Mouse (Mus musculus): ENCODE data around the gene Rnf185.
A peak's percentile ranks its signal among the peaks of the same experiment; 100 is the strongest.

The Rnf185 gene

DNA sequence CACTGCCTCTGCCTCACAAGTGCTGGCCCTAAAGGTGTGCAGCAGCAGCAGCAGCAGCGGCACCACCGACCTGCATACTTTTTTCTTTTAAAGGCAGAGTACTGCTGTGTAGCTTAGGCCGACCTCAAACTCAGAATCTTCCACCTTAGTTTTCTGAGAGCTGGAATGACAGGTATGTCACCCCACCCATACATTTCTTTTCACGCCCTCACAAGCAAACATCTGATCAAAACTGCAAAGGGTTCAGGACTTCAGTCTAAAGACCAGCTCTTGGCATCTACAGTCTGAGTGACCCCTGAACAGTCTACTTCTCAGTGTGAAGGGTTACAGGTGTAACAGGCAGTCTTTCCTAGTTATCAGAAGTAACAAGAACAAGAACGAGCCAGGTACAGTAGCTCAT is 61.4 kb downstream of the Rnf185 start:
- DNase-seq = no peak

DNA sequence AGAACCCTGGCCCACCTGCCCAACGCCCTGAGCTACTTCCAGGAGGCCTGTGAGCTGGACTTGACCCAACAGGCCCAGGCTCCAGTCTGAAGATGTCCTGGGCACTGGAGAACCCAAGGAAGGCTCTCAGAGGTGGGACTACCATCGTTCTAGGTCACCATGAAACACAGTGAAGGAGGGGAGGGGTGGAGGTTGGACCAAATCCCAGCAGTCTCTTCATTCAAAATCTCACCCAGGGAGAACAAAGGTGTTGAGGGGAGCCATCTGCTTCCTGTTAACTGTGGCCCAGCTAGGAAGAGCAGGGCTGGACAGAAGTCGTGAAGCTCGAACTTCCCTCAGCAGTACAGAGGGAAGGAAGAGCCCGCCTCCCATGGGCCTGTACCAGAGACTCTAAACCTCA is 62.2 kb downstream of the Rnf185 start:
- peak; percentile 49 to 50 for DNase-seq

DNA sequence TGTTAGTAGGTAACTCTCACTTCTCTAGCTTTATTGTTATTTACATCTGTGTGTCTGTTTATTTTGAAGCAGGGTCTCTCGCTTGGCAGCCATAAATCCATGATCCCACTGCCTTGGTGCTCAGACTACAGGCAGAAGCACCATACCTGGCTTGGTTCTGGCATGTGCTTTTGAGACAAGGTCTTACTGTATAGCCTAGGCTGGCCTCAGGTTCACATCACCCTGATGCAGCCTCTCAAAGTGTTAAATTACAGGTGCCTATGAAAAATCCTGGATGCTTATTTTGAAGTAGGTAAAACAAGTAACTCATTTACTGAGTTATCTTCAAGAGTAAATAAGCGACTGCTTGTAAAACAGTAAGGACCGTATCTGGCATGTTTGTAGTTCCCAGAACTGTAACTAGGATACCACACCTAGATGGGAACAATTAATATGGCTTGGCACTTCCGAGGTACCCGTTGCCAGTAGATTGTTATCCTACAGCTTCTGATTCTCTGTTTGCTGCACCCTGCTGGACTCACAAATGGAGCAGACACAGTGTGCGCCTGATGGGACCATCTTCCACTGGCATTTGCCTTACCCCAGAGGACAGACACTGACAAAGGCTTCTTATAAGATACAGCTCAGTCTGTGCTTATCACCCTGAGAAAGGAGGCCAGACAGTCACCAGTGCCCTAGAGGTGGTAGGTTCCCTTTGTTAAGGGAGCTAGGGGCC is 64.5 kb downstream of the Rnf185 start:
- no peak for DNase-seq

DNA sequence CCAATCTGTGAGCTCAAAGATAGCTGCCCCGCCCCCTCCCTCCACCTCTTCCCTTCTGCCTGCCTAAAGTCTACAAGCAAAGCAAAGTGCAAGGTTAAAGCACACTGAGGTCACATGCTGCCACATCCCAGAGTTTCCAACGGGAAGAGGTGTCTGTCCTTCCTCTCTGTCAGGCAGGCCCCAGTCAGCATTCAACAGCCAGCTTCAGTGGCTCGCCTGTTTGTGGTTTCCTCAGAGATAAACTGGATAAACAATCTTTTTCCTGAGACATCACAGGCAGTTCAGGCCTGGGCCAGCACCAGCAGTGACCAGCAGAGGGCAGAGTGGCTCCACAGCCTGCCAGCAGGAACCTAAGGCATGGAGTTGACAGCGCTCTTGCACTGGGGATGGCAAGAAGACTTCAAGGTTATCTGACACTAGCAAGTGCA is 65.2 kb downstream of the Rnf185 start:
- peak; percentile 91 to 93 for DNase-seq

DNA sequence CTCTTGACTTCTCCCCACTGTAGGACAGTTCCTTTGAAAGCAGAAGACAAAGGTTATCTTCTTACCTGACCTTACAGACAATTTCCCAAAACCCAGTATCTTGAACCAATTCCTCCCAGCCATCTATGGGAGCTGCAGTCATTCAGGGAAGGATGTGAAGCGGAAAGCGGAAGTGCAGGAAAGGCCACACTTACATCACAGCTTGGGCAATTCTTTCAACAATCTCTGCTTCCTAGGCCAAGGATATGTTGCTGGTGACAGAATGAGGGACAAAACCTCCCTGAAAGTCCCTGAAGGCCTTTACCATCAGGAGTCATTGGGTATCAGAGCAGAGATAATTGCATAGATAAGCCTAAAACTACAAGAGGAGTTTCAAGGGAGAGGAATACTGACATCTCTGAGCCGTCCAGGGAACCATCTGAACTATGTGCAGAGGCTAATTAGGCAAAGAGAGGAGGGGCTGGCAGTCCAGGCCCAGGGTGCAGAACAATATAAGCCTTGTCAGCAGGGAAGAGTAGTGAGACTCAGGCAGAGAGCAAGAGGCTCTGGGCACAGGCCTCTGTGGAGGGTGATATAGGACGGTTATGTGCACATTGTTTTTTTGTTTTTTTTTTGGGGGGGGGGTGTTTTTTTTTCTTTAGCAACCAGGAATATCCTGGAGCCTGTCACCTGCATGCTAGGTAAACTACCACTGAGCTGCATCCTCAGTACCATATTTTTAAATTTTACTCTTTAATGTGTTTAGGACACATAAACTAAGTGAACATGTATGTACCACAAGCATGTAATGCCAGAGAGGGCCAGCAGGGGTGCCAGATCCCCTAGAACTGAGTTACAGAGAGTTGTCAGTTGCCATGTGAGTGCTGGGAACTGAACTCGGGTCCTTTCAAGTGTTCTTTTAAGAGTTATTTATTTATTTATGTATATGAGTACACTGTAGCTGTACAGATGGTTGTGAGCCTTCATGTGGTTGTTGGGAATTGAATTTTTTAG is 69.3 kb downstream of the Rnf185 start:
- DNase-seq = no peak

DNA sequence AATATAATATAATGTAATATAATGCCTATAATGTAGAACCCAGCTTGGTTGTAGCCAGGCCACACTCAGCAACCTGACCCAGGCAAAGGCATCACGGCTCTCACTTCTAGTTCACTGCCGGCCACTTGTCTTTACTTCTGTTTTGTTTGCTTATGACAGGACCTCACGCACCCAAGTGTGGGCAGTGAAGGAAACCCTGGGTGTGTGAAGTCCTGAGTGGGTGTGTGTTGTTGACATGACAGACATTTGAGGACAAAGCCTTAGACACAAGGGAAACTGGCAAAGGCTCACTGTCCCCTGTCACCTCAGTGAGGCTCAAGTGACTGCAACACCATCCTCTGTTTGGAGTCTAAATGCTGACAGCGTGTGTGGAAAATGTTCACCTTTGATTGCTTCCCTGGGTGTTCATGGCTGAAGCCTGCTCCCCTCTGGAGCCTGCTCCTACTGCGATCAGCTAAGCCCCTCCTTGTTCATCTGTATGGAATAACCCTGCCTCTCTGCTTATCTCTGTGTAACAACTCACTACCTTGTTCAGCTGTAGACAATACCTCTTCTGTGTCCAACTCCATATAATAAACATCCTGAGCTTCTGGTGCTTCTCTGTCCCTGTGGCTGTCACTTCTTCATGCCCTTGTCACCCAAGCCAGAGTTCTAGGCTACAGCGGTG is 70.9 kb downstream of the Rnf185 start:
- no peak for DNase-seq

DNA sequence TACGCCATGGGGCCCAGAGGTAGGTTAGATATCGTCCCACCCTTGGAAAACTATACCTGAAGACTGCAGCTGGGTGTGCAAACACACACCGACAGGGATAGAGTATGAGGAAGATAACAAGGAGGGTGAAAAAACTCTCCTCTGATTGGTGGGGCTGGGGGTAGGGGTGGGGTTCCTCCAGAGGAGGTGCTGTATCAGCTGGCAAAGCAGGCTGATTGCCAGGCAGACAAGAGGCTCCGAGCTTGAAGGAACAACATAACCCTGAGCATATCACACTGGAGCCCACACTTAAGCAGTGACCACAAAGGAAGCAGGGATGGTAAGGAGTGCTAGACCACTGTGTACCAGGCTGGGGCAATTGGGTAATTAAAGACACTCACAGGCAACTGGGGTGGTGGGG is 72.7 kb downstream of the Rnf185 start:
- no peak for DNase-seq

DNA sequence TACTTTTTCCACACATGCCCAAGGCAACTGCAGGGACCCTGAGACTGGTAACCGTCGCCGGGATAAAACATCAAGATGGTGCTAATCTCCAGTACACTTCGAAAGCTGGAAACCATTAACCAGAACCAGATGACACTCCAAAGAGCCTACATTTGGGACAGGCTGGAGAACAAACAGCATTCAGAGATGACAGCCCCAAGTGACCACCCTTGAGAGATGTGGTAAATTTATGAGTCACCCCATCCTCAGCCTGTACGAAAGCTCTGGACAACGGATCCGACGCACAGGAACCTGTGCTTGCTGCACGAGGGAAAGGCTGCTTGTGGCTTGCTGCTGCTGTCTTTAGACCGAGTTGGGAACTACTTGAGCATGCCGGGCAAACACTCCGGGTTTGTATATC is 77.4 kb downstream of the Rnf185 start:
- DNase-seq = no peak

DNA sequence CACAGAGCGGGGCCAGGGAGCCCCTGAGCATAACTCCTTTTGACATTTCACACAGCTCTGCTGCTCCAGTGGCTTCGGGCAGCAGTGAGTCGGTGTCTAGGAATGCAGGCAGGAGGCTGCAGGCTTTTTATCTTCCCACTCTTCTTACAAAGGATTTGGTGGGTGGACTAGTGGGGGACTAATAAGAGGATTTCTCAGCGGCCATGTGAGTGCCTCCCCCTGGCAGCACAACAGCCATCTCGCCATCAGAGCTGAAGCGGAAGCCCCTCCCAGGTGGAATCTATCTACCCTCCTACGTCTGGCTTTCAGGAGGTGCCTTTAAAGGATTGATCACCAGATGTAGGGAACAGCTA is 77.9 kb downstream of the Rnf185 start:
- DNase-seq = no peak

DNA sequence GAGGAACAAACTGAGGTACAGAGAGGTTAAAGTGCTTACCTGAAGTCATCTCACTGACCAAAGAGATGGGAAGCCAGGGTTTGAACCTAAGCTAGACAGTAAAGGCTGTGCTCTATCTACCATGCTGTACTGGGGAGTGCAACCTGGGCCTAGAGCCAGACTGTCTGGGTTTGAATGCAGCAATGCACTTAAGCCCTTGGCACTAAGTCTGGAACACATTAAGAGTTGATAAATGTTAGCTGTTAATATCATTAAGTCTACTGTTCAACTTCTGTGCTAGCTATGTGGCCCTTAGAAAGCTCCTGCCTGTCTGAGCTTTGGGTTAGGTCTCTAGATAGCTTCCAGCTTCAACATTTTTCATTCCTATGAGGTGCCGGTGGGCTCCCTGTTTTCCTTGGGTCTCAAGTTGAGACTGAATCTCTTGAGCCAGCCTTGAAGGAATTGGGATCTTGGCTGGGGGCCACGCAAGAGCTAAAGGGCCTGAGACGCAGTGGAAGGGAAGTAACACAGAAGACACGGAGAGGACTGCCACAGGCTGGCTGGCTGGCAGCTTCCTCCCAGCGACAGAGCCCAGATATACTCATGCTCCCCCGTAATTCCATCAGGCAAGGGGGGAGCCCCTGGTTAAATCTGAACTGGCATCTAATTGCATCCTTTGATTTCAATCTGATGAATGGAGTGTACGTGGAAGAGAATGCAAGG is 78.4 kb downstream of the Rnf185 start:
- DNase-seq = no peak

DNA sequence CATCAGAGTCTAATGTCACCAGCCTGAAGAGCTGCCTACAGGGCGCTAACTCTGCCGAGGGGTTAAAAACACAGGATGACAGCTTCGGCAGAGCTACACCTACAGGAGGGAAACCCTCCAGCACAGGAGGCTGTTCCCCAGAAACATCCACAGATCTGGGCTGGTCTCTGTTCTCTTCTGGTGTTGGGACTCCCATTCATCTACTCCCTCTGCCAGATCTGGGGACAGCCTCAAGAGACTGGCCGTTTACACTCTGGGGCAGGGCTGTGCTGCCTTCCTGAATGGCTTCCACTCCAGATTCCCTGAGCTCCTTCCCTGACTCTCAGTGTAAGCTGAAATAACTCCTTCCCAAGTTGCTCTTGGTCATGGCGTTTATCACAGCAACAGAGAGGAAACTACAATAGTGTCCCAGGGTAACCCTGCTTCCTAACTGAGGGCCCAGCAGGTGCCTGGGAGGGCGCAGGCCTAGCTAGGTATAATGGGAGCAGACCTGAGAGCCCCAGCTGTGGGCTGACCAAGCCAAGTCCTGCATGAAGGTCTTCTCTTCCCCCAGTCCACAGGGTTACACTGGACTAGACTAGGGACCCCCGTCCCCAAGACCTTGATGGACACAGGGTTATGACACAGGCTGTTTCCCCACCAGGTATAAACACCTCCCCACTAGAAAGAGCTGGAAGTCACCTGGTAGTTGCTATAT is 80.4 kb downstream of the Rnf185 start:
- DNase-seq = no peak

DNA sequence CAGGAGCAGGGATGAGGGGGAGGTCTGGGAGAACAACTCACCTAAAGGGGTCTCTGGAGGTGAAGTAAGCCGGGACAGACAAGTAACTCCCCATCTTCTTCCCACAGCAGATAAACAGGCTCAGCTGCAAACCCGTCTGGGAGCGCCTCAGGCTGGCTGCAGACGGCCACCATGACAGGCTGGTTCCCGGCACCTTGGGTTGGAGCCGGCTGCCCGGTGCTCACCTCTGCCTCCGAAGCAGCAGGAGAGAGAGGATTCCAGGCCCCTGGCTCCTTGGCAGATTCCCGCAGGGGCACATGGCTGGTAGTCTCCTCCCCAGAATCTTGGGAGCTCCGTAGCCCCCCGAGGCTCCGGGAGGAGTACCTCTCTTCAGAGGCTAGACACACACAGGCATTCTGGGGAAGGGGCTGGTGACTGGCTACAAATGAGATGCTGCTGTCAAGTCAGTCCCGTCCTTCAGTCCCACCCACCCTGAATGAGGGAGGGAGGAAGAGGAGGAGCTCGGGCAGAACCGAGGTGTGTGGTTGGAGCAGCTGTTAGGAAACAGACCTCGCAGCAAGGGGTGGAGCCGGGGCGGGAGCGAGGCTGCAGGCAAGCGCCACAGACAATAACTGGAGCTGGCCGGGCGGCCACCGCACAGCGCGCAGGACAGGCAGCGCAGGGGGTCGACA is 81.1 kb downstream of the Rnf185 start:
- DNase-seq = peak; percentile 81 to 85

DNA sequence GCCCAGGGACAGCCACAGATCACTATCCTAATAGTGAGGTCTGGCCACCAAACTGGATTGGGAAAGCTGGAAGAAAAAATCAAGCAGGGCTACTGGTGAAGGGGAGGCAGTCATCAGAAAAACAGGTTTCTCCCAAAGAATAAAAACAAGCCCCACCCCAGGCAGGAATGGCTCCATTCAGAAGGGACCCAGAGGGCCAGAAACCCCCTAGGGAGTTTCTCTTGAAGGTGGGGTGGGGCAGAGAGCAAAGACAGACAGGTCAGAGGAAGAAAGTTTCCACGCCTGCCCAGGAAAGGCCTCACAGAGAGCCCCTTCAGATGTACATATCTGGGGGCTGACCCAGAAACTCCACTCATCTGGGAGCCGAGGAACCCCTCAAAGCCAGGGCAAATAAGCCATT is 82.0 kb downstream of the Rnf185 start:
- DNase-seq = no peak

DNA sequence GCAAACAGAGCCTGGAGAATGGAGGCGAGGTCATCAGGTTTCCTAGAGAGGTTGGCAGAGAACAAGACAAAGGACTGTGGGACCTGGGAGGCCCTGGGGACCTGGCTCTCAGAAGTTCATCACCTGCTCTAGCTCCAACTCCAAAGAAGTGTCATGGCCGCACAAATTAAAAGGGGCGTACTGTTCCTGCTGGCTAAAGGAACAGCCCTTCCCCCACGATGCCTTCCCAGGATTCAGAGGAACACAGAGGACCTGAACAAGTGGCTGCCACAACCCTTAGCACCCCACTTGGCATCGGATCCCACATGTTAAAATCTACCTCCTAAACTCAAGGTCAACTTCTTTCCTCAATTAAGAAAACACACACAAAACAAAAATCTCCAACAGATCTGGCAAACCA is 82.7 kb downstream of the Rnf185 start:
- no peak for DNase-seq

DNA sequence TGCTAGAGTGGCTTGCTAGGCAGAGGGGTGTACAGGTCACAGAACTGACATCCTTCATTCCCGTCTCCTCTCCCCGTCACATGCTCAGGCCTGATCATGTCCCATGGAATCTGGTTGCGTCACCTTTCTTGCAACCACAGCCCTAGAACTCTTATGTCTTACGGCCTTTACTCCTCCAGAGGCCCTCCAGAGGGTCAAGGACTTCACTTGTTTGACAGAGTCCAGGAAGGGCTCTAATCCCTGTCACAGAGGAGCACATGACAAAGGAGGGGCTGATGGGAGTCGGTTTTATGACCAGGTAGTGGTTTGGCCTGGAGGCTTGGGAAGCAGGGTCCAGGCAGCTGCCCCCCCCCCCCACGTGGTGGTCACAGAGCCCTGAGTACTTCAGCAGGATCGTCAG is 83.2 kb downstream of the Rnf185 start:
- no peak for DNase-seq

DNA sequence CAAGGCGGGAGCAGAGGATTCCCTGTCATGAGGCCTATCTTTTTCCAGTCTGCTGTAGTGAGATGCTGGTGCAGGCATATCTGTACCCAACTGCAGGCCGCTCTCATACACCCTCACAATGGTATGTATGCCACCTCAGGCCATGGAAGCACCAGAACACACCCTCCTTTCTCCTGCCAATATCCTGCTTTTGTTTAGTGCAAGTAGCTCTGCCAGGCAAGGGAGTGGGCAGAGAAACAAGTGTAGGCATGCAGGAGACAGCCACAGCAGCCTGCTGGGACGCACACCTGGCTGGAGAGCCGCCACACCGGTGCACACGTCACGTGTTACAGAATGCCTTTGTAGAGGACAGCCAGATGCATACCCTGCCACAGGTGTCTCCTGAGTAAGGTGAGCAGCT is 85.8 kb downstream of the Rnf185 start:
- no peak for DNase-seq
